9 mouse cellular contexts compared by ENCODE assay signal in genomic region chr15:80945851-80946250, GRCm38 (mm10). TPM values are rescaled to one million over a fixed set of nuclear protein-coding genes. Genes with fewer than 3 reads are reported as not detected.
DNase-seq lines count a peak whose midpoint lies in the region; ATAC-seq lines count a peak whose summit lies in the region.
"Had no signal": no experiment of that assay in that cellular context is flagged by ENCODE, and none has a peak within 500 bp of the region (broad histone marks: within the 10 kb centered on the region; RNA-seq: fewer than 3 reads in every experiment).

No protein-coding gene starts in this region.

- no peak for ATAC-seq in embryonic facial prominence, embryonic 14.5 days (ENCODE audit: low read depth)
- peak; percentile 48 to 67; a peak in 1 of 4 replicates for ATAC-seq in hematopoietic stem cell, adult 5-6 weeks (replicated peaks in 1 of 2; ENCODE audit: insufficient read depth in 1 of 2, low FRiP score in 2 of 2, low TSS enrichment in 1 of 2, low read depth in 1 of 2, poor library complexity in 2 of 2, severe bottlenecking in 2 of 2)
- no peak for ATAC-seq in hindbrain, embryonic 11.5 days (ENCODE audit: low FRiP score)
- ATAC-seq in forebrain, embryonic 16.5 days, result no peak

- H3K27me3 ChIP-seq in embryonic facial prominence, embryonic 14.5 days (replicated peaks; ENCODE audit: control insufficient read depth, insufficient read depth, low read length), result no peaks in the 10 kb centered on the region
- no peaks in the 10 kb centered on the region for H3K27me3 ChIP-seq in embryonic facial prominence, embryonic 10.5 days (replicated peaks; ENCODE audit: low read depth, poor library complexity, severe bottlenecking)
- no peaks in the 10 kb centered on the region for H3K27me3 ChIP-seq in hindbrain, embryonic 11.5 days (ENCODE audit: control insufficient read depth, insufficient read depth, low read length)
- no peaks in the 10 kb centered on the region for H3K27me3 ChIP-seq in forebrain, embryonic 16.5 days (replicated peaks; ENCODE audit: control insufficient read depth, insufficient read depth, low read length)
- H3K27me3 ChIP-seq: neural tube, embryonic 13.5 days had no signal

- no peak overlapping the region for H3K9ac ChIP-seq in embryonic facial prominence, embryonic 14.5 days (ENCODE audit: low read depth, low read length)
- no peak overlapping the region for H3K9ac ChIP-seq in hindbrain, embryonic 11.5 days (ENCODE audit: low read depth, low read length)
- H3K9ac ChIP-seq in forebrain, embryonic 16.5 days (replicated peaks; ENCODE audit: low read depth, low read length), result no peak overlapping the region
- H3K9ac ChIP-seq: neural tube, embryonic 13.5 days had no signal

- peak; percentile 58 for DNase-seq in embryonic facial prominence, embryonic 14.5 days (ENCODE audit: low spot score)
- no peak for DNase-seq in embryonic facial prominence, embryonic 10.5 days (ENCODE audit: low spot score)
- peak; percentile 38 for DNase-seq in urinary bladder, postnatal 14 days (ENCODE audit: low spot score)
- DNase-seq in urinary bladder, postnatal 36 days (ENCODE audit: low spot score in 2 of 2), result no peak
- DNase-seq in naive thymus-derived CD4-positive, alpha-beta T cell, adult 2 months (ENCODE audit: low read depth), result peak; percentile 80
- no peak for DNase-seq in hindbrain, embryonic 11.5 days (ENCODE audit: low spot score)

- peaks cover 7% of the 10 kb centered on the region; the same call in 1 of the 2 replicates for H3K36me3 ChIP-seq in embryonic facial prominence, embryonic 14.5 days (ENCODE audit: control insufficient read depth, insufficient read depth, low read length)
- peaks cover 26% of the 10 kb centered on the region for H3K36me3 ChIP-seq in embryonic facial prominence, embryonic 10.5 days (replicated peaks)
- H3K36me3 ChIP-seq in hindbrain, embryonic 11.5 days (ENCODE audit: control insufficient read depth, insufficient read depth, low read length), result no peaks in the 10 kb centered on the region
- H3K36me3 ChIP-seq in forebrain, embryonic 16.5 days (ENCODE audit: control insufficient read depth, insufficient read depth), result no peaks in the 10 kb centered on the region

- 58% methylated on average over 3 of the region's 3 CpGs for WGBS in embryonic facial prominence, embryonic 14.5 days
- WGBS in embryonic facial prominence, embryonic 10.5 days, result 64% methylated on average over 3 of the region's 3 CpGs
- 64% methylated on average over 3 of the region's 3 CpGs for WGBS in hindbrain, embryonic 11.5 days
- WGBS in forebrain, embryonic 16.5 days, result 52% methylated on average over 3 of the region's 3 CpGs

- no peak overlapping the region for H3K4me2 ChIP-seq in embryonic facial prominence, embryonic 14.5 days (ENCODE audit: low read depth, low read length)
- no peak overlapping the region for H3K4me2 ChIP-seq in hindbrain, embryonic 11.5 days (replicated peaks; ENCODE audit: low read depth, low read length)
- no peak overlapping the region for H3K4me2 ChIP-seq in forebrain, embryonic 16.5 days (ENCODE audit: low read length)
- H3K4me2 ChIP-seq: neural tube, embryonic 13.5 days had no signal

- no peak overlapping the region for H3K27ac ChIP-seq in embryonic facial prominence, embryonic 14.5 days (replicated peaks; ENCODE audit: low read depth, low read length)
- H3K27ac ChIP-seq in embryonic facial prominence, embryonic 10.5 days (replicated peaks), result no peak overlapping the region
- no peak overlapping the region for H3K27ac ChIP-seq in hindbrain, embryonic 11.5 days (ENCODE audit: low read depth, low read length)
- H3K27ac ChIP-seq in forebrain, embryonic 16.5 days (ENCODE audit: low read length), result no peak overlapping the region
- H3K27ac ChIP-seq: neural tube, embryonic 13.5 days had no signal

- peaks cover 7% of the 10 kb centered on the region; the same call in 1 of the 2 replicates for H3K4me1 ChIP-seq in embryonic facial prominence, embryonic 14.5 days (ENCODE audit: control insufficient read depth, insufficient read depth, low read length)
- peaks cover 14% of the 10 kb centered on the region for H3K4me1 ChIP-seq in embryonic facial prominence, embryonic 10.5 days
- 0 out of 2 replicates have a peak, but pooled peaks cover 2% of the 10 kb centered on the region for H3K4me1 ChIP-seq in hindbrain, embryonic 11.5 days (replicated peaks; ENCODE audit: control insufficient read depth, insufficient read depth, low read length)
- H3K4me1 ChIP-seq in forebrain, embryonic 16.5 days (replicated peaks; ENCODE audit: control insufficient read depth, insufficient read depth, low read length), result peaks cover 12% of the 10 kb centered on the region

- H3K4me3 ChIP-seq in embryonic facial prominence, embryonic 14.5 days (ENCODE audit: low read depth, low read length), result no peak overlapping the region
- H3K4me3 ChIP-seq in embryonic facial prominence, embryonic 10.5 days, result no peak overlapping the region
- H3K4me3 ChIP-seq in hindbrain, embryonic 11.5 days (ENCODE audit: low read depth, low read length), result no peak overlapping the region
- H3K4me3 ChIP-seq in forebrain, embryonic 16.5 days (replicated peaks; ENCODE audit: low read length), result no peak overlapping the region
- H3K4me3 ChIP-seq: neural tube, embryonic 13.5 days had no signal

- no peaks in the 10 kb centered on the region for H3K9me3 ChIP-seq in embryonic facial prominence, embryonic 14.5 days (ENCODE audit: control insufficient read depth, low read length)
- H3K9me3 ChIP-seq in embryonic facial prominence, embryonic 10.5 days, result no peaks in the 10 kb centered on the region
- H3K9me3 ChIP-seq in hindbrain, embryonic 11.5 days (ENCODE audit: control insufficient read depth, low read length), result no peaks in the 10 kb centered on the region
- no peaks in the 10 kb centered on the region for H3K9me3 ChIP-seq in forebrain, embryonic 16.5 days (ENCODE audit: control insufficient read depth, low read length)
- H3K9me3 ChIP-seq: neural tube, embryonic 13.5 days had no signal

RNA-seq across cellular contexts. Expression of gene Adsl, which starts 2.4 kb away (rescaled TPM):
- 99.5 and 111 TPM in 2 replicates for polyA plus RNA-seq in embryonic facial prominence, embryonic 14.5 days (2014; fragmentation: Nextera tagmentation; extraction: Ambion mirVana)
- 215 and 230 TPM in 2 replicates for polyA plus RNA-seq in embryonic facial prominence, embryonic 10.5 days (2016; fragmentation: Nextera tagmentation; extraction: Ambion mirVana)
- total RNA-seq in hematopoietic stem cell, adult 5-6 weeks (2017), result 167 and 175 TPM in 2 replicates
- polyA plus RNA-seq in hindbrain, embryonic 11.5 days (2014; fragmentation: Nextera tagmentation; extraction: Ambion mirVana), result 153 and 165 TPM in 2 replicates
- polyA plus RNA-seq in forebrain, embryonic 16.5 days (2015; fragmentation: Nextera tagmentation; extraction: Ambion mirVana), result 101 and 112 TPM in 2 replicates

RNA-seq across cellular contexts. Expression of gene Sgsm3, which starts 31.7 kb away (rescaled TPM):
- polyA plus RNA-seq in embryonic facial prominence, embryonic 14.5 days (2014; fragmentation: Nextera tagmentation; extraction: Ambion mirVana), result 23.8 and 24.9 TPM in 2 replicates
- polyA plus RNA-seq in embryonic facial prominence, embryonic 10.5 days (2016; fragmentation: Nextera tagmentation; extraction: Ambion mirVana), result 30.8 and 32.0 TPM in 2 replicates
- 21.7 and 39.5 TPM in 2 replicates for total RNA-seq in hematopoietic stem cell, adult 5-6 weeks (2017)
- 17.4 and 26.5 TPM in 2 replicates for polyA plus RNA-seq in hindbrain, embryonic 11.5 days (2014; fragmentation: Nextera tagmentation; extraction: Ambion mirVana)
- polyA plus RNA-seq in forebrain, embryonic 16.5 days (2015; fragmentation: Nextera tagmentation; extraction: Ambion mirVana), result 65.4 and 77.5 TPM in 2 replicates

Comparison
In these comparisons a context has a peak if more than half of its experiments do, and no peak if none do; other contexts are left out.
1. DNase-seq: peak in embryonic facial prominence, embryonic 14.5 days (single experiment), urinary bladder, postnatal 14 days (single experiment) and naive thymus-derived CD4-positive, alpha-beta T cell, adult 2 months (single experiment); none in embryonic facial prominence, embryonic 10.5 days (single experiment), urinary bladder, postnatal 36 days (0 of 2) and hindbrain, embryonic 11.5 days (single experiment).
2. ATAC-seq: peak in hematopoietic stem cell, adult 5-6 weeks (2 of 2); none in embryonic facial prominence, embryonic 14.5 days (single experiment), hindbrain, embryonic 11.5 days (single experiment) and forebrain, embryonic 16.5 days (single experiment).